Mouse (Mus musculus) MEL (cell line): ENCODE data around the gene Zfp740.
A peak's percentile ranks its signal among the peaks of the same experiment; 100 is the strongest.

ENCODE experiments used
- CHD2 ChIP-seq: IDR thresholded peaks from 2 replicates; pipeline ENCODE4 v1.6.1; 2011; ENCODE audit warnings: low read length, improper control_type of control experiment
- CTCF ChIP-seq, 3 experiments: IDR thresholded peaks in 2 of 3; conservative IDR thresholded peaks in 1 of 3; 2 replicates each; pipeline ENCODE4 v1.5.1; 2011 to 2012; ENCODE audit warnings: low read length in 3 of 3, low read depth in 2 of 3, mild to moderate bottlenecking in 2 of 3, improper control_type of control experiment in 1 of 3, inconsistent platforms in 1 of 3, mixed read lengths in 1 of 3, moderate library complexity in 1 of 3; ENCODE audit not compliant: control insufficient read depth in 1 of 3, insufficient read depth in 1 of 3, poor library complexity in 1 of 3, severe bottlenecking in 1 of 3
- ELF1 ChIP-seq: IDR thresholded peaks from 2 replicates; pipeline ENCODE4 v1.6.1; 2014; ENCODE audit warnings: low read depth, mild to moderate bottlenecking, inconsistent platforms, low read length, improper control_type of control experiment, moderate library complexity
- GATA1 ChIP-seq: IDR thresholded peaks from 2 replicates; pipeline ENCODE4 v1.6.1; 2011; ENCODE audit warnings: low read depth, low read length, improper control_type of control experiment
- MAX ChIP-seq: IDR thresholded peaks from 2 replicates; pipeline ENCODE4 v1.6.1; 2011; ENCODE audit warnings: low read length, improper control_type of control experiment
- MEF2A ChIP-seq: IDR thresholded peaks from 2 replicates; pipeline ENCODE4 v1.6.1; 2014; ENCODE audit warnings: low read depth, mild to moderate bottlenecking, inconsistent platforms, low read length, improper control_type of control experiment; ENCODE audit not compliant: poor library complexity, insufficient replicate concordance, severe bottlenecking; ENCODE audit errors: extremely low read depth
- MYC ChIP-seq: IDR thresholded peaks from 2 replicates; pipeline ENCODE4 v1.6.1; 2011; ENCODE audit warnings: low read depth, mild to moderate bottlenecking, low read length, improper control_type of control experiment, moderate library complexity
- POLR2A ChIP-seq, 2 experiments: IDR thresholded peaks; 2 replicates each; pipeline ENCODE4 v1.6.1; 2011 to 2012; ENCODE audit warnings: low read length in 2 of 2, mild to moderate bottlenecking in 2 of 2, control low read depth in 1 of 2, improper control_type of control experiment in 1 of 2, low read depth in 1 of 2, moderate library complexity in 1 of 2; ENCODE audit not compliant: control insufficient read depth in 1 of 2, insufficient read depth in 1 of 2, poor library complexity in 1 of 2
- POLR2AphosphoS2 ChIP-seq: IDR thresholded peaks from 2 replicates; pipeline ENCODE4 v1.6.1; 2011; ENCODE audit warnings: low read length, improper control_type of control experiment
- USF2 ChIP-seq, 2 experiments: IDR thresholded peaks; 2 replicates each; pipeline ENCODE4 v1.6.1; 2011 to 2012; ENCODE audit warnings: improper control_type of control experiment in 2 of 2, low read length in 2 of 2, borderline replicate concordance in 1 of 2, inconsistent platforms in 1 of 2, low read depth in 1 of 2, mild to moderate bottlenecking in 1 of 2; ENCODE audit not compliant: insufficient read depth in 1 of 2
- ZKSCAN1 ChIP-seq: IDR thresholded peaks from 2 replicates; pipeline ENCODE4 v1.6.1; 2012; ENCODE audit warnings: low read depth, mild to moderate bottlenecking, inconsistent platforms, low read length, improper control_type of control experiment, moderate library complexity

- TF ChIP-seq ELF1 (peak; percentile 63; the same call in 1 of the 2 replicates), MAX (no peak), POLR2A (IDR thresholded peaks at IDR 0.05; ENCODE audit: control insufficient read depth in 1 of 2, insufficient read depth in 1 of 2, low read depth in 1 of 2, low read length in 2 of 2, poor library complexity in 1 of 2) (no peak), POLR2AphosphoS2 (no peak), CTCF (IDR thresholded peaks at IDR 0.05 in 2 of 3, conservative IDR thresholded peaks at IDR 0.05 in 1 of 3; ENCODE audit: control insufficient read depth in 1 of 3, insufficient read depth in 1 of 3, low read depth in 2 of 3, low read length in 3 of 3, poor library complexity in 1 of 3, severe bottlenecking in 1 of 3) (peak; percentile 87 to 99 (median 95)), USF2 (IDR thresholded peaks at IDR 0.05; ENCODE audit: borderline replicate concordance in 1 of 2, insufficient read depth in 1 of 2, low read depth in 1 of 2, low read length in 2 of 2) (no peak), MEF2A (no peak), GATA1 (no peak), MYC (no peak), ZKSCAN1 (no peak), CHD2 (no peak)
These were observed 24.8 kb upstream of the Zfp740 start for GRCm38 (mm10) chr15:102178279-102178678.
